Mouse (Mus musculus) forebrain, postnatal 0 days (tissue): ENCODE results near the gene Sh2d3c. TPM values are rescaled to one million over a fixed set of nuclear protein-coding genes. Genes with fewer than 3 reads are reported as not detected.
A peak's percentile ranks its signal among the peaks of the same experiment; 100 is the strongest.

Experiments
- ATAC-seq: fragments of 200-750 bp; cut with Nextera tagmentation; 2 replicates; pipeline ENCODE4 v1.8.0; 2017; ENCODE audit warnings: mild to moderate bottlenecking, moderate library complexity
- DNase-seq: peaks from one replicate; pipeline ENCODE4 v3.0.0-alpha.2; 2015
- H3K27ac ChIP-seq: fragments of 300-500 bp; sonication (generic); 2 replicates; pipeline ENCODE4 v1.5.1; 2014; ENCODE audit warnings: low read depth, mild to moderate bottlenecking, antibody characterized with exemption, low read length, moderate library complexity, mixed read lengths
- H3K27me3 ChIP-seq: fragments of 300-500 bp; sonication (generic); 2 replicates; pipeline ENCODE4 v1.6.1; 2014; ENCODE audit warnings: mild to moderate bottlenecking, low read length, mixed read lengths; ENCODE audit not compliant: insufficient read depth
- H3K36me3 ChIP-seq: fragments of 300-500 bp; sonication (generic); 2 replicates; pipeline ENCODE4 v1.6.1; 2014; ENCODE audit warnings: mild to moderate bottlenecking, moderate library complexity; ENCODE audit not compliant: insufficient read depth
- H3K4me1 ChIP-seq: fragments of 300-500 bp; sonication (generic); 2 replicates; pipeline ENCODE4 v1.6.1; 2014; ENCODE audit warnings: antibody characterized with exemption; ENCODE audit not compliant: insufficient read depth
- H3K4me2 ChIP-seq: fragments of 300-500 bp; sonication (generic); 2 replicates; pipeline ENCODE4 v1.6.1; 2014; ENCODE audit warnings: low read depth, mild to moderate bottlenecking, moderate library complexity
- H3K4me3 ChIP-seq: fragments of 300-500 bp; sonication (generic); 2 replicates; pipeline ENCODE4 v1.5.1; 2014; ENCODE audit warnings: low read depth, low read length, mixed read lengths
- H3K9ac ChIP-seq: fragments of 300-500 bp; sonication (generic); 2 replicates; pipeline ENCODE4 v1.6.1; 2014; ENCODE audit warnings: mild to moderate bottlenecking
- H3K9me3 ChIP-seq: fragments of 300-500 bp; sonication (generic); 2 replicates; pipeline ENCODE4 v1.6.1; 2016; ENCODE audit warnings: low read length
- CTCF ChIP-seq: sonication (generic); IDR thresholded peaks from 2 replicates; pipeline ENCODE4 v1.5.1; 2016; ENCODE audit warnings: antibody characterized with exemption, control low read depth, low read depth
- WGBS: fragments of 180-500 bp; shearing (Covaris S2); extraction: QIAGEN DNeasy Blood & Tissue Kit; methylation state at CpG from one replicate; pipeline ENCODE4 v1.1.7; 2014; 5-methylcytosine and 5-hydroxymethylcytosine counted together
- polyA plus RNA-seq: library from polyadenylated mRNA; unstranded; fragments of >200 nt; fragmentation: Nextera tagmentation; extraction: Ambion mirVana; gene quantifications from 2 replicates; pipeline ENCODE4 v1.2.1, GENCODE M21; 2015
- total RNA-seq: library from RNA; depleted of rRNA; stranded (reverse); fragments of >200 nt; gene quantifications from 2 replicates; pipeline ENCODE4 v1.2.3, GENCODE M21; 2014

Sh2d3c gene
- total and polyA plus RNA-seq, 2 experiments from 2014 or later, result 24.1 to 48.9 TPM

GRCm38 (mm10) chr2:32767241-32767640, 46.4 kb downstream of the Sh2d3c start:
- DNase-seq, result no peak
- Histone ChIP-seq H3K4me2 (no peak overlapping the region), H3K4me1 (no peaks in the 10 kb centered on the region), H3K9me3 (no peaks in the 10 kb centered on the region), H3K4me3 (no peak overlapping the region), H3K36me3 (peaks cover 13% of the 10 kb centered on the region), H3K27ac (no peak overlapping the region), H3K9ac (no peak overlapping the region), H3K27me3 (no peaks in the 10 kb centered on the region)
- TF ChIP-seq CTCF, result no peak
- whole genome bisulfite sequencing, result 85% methylated on average over 12 of the region's 12 CpGs
- ATAC-seq, result no peak

GRCm38 (mm10) chr2:32768661-32769285, 47.9 kb downstream of the Sh2d3c start:
- TF ChIP-seq CTCF, result no peak
- Histone ChIP-seq H3K9ac (no peak overlapping the region), H3K9me3 (no peaks in the 10 kb centered on the region), H3K36me3 (no peaks in the 10 kb centered on the region), H3K4me2 (no peak overlapping the region), H3K4me1 (no peaks in the 10 kb centered on the region), H3K27ac (no peak overlapping the region), H3K27me3 (no peaks in the 10 kb centered on the region), H3K4me3 (no peak overlapping the region)
- 51% methylated on average over 19 of the region's 19 CpGs for WGBS
- no peak for DNase-seq
- no peak for ATAC-seq

GRCm38 (mm10) chr2:32769327-32770085, 48.7 kb downstream of the Sh2d3c start:
- Histone ChIP-seq H3K36me3 (no peaks in the 10 kb centered on the region), H3K4me1 (no peaks in the 10 kb centered on the region), H3K9me3 (no peaks in the 10 kb centered on the region), H3K27ac (no peak overlapping the region), H3K4me2 (no peak overlapping the region), H3K27me3 (no peaks in the 10 kb centered on the region), H3K4me3 (no peak overlapping the region), H3K9ac (no peak overlapping the region)
- ATAC-seq (no peak), DNase-seq (no peak)
- WGBS, result 62% methylated on average over 5 of the region's 5 CpGs
- TF ChIP-seq CTCF, result no peak

GRCm38 (mm10) chr2:32771886-32772285, 51.0 kb downstream of the Sh2d3c start:
- H3K27ac ChIP-seq, result no peak overlapping the region
- 37% methylated on average over 12 of the region's 12 CpGs for WGBS
- H3K4me3 ChIP-seq, result no peak overlapping the region
- no peaks in the 10 kb centered on the region for H3K36me3 ChIP-seq
- no peak overlapping the region for H3K4me2 ChIP-seq
- no peaks in the 10 kb centered on the region for H3K9me3 ChIP-seq
- no peak for TF ChIP-seq CTCF
- 0 out of 2 replicates have a peak, but pooled peaks cover 9% of the 10 kb centered on the region for H3K4me1 ChIP-seq
- no peak overlapping the region for H3K9ac ChIP-seq
- ATAC-seq (no peak), DNase-seq (no peak)
- no peaks in the 10 kb centered on the region for H3K27me3 ChIP-seq

GRCm38 (mm10) chr2:32772626-32773279, 51.9 kb downstream of the Sh2d3c start:
- no peaks in the 10 kb centered on the region for H3K27me3 ChIP-seq
- ATAC-seq (no peak), DNase-seq (no peak)
- no peaks in the 10 kb centered on the region for H3K9me3 ChIP-seq
- H3K4me3 ChIP-seq, result no peak overlapping the region
- H3K27ac ChIP-seq, result no peak overlapping the region
- TF ChIP-seq CTCF, result no peak
- H3K9ac ChIP-seq, result no peak overlapping the region
- 86% methylated on average over 8 of the region's 8 CpGs for WGBS
- H3K36me3 ChIP-seq, result no peaks in the 10 kb centered on the region
- 0 out of 2 replicates have a peak, but pooled peaks cover 9% of the 10 kb centered on the region for H3K4me1 ChIP-seq
- H3K4me2 ChIP-seq, result no peak overlapping the region

DNA sequence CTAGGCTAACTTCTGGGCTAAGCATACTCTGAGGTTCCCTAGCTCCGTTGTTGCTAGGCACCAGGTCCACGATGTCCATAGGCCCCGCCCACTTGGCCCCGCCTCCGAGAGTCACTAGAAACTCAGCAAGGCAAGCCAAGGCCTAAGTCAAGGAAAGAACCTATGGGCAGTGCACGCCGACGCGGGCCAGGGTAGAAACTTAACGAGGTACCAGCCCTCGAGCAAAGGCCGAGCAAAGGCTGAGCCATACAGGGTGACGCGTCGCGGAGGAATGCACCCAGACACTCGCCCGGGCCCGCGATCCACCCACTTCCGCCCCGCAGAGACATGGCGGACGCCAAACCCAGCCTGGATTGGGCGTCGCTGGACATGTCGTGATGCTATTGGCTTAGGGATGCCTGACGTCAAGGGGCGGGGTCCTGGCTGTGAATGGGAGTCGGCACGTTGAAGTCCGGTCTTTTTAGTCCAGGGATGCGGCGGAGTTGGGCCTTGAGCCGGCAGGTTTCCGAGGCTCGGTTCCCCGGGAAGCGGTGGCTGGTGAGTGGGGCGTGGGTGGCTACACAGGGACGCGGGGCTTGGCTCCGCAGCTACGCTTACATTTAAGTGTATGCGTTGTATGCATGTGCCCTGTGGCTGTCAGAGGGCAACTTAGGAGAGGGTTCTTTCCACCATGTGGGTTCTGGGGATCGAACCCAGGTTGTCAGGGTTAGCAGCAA, 54.7 kb downstream of the Sh2d3c start, which contains the start of the genes Ttc16 and Ptrh1:
Gene Ttc16 (minus strand): TSS at position 275 of the 716 bp plus-strand sequence.
Gene Ptrh1 (plus strand): TSS at position 428 of the 716 bp plus-strand sequence.
- peak within 1 kb of the TSS; percentile 68 for H3K4me2 ChIP-seq
- 1% methylated on average over 46 of the region's 46 CpGs for WGBS
- no peak within 1 kb of the TSS; the same call in 1 of the 2 replicates for H3K27ac ChIP-seq
- H3K4me3 ChIP-seq, result peak within 1 kb of the TSS; percentile 48
- H3K9me3 ChIP-seq, result no peaks in the 10 kb centered on the region
- no peaks in the 10 kb centered on the region for H3K36me3 ChIP-seq
- ATAC-seq (peak; percentile 99), DNase-seq (peak; percentile 97)
- H3K9ac ChIP-seq, result peak within 1 kb of the TSS; percentile 44
- 0 out of 2 replicates have a peak, but pooled peaks cover 9% of the 10 kb centered on the region for H3K4me1 ChIP-seq
- no peaks in the 10 kb centered on the region for H3K27me3 ChIP-seq
- no peak for TF ChIP-seq CTCF
